Mouse (Mus musculus): ENCODE results near the gene Ttll2.
"Not testable (repeated sequence)": the region's sequence is repeated elsewhere in the genome, so short reads cannot be mapped to it uniquely, and the experiment has no call there.

Gene Ttll2

DNA sequence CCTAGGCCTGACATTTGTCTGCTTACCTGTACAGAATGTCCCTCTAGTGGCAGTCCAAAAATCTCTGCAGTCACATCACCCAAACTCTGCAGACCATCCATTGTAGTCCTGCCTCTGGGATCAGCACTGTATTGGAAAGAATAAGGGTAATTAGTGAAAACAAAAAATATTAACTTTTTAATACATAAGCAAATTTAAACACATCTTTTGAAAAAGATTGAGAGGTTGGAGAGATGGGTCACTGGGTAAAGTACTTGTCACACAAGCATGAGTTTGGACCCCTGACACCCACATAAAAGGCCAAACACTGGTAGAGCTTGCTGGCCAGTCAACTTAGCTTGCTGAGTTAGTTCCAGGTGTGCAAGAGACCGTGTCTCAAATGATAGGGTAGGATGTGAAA is at the start of gene Ttll2:
Ttll2 (minus strand) TSS at position 101 of the 400 bp plus-strand sequence.
- DNase-seq (ENCODE audit: low read depth), result not testable (repeated sequence)

DNA sequence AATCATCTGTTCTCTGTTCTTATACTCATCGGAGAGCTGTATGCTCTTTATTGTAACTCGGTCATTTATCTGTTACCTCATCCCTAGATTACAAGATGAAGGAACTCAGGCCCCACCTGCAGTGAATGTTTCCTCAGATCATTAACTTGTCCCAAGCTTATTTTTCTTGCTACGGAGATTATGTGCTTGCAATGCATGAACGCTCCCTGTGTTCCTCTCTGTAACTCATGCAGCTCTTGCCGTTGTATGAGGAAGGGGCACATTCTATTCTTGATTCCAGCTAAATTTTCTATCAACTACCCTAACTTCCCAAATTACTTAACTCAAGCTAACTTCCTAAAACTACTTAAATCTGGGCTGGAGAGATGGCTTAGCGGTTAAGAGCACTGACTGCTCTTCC is 47.3 kb upstream of the Ttll2 start:
- not testable (repeated sequence) for DNase-seq (ENCODE audit: low read depth)

DNA sequence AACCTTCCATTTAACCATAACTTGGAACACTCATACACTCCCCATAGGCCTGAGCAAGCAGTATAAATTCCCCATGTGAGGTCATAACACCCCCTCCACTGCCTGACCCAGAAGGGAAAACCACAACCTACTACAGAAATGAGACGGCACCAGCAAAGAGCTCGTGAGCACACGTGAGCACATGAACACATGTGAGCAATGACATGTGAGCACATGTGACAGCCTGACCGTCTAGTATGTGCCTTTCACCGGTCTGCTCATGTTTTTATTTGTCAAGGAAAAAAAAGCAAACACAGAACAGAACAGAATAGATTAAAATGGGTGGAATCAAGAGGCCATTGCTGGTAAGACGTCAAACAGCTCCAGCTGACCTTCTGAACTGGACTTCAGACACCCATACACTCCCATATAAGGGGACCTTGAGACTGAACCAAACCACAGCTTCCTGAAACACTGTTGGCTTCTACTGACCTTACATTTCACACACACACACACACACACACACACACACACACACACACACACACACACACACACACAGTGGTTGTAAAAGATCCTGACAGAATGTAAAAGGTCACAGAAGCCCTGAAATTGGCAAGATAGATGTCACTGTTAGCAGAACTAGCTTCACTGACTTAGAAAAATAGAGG is 45.8 kb upstream of the Ttll2 start:
- DNase-seq (ENCODE audit: low read depth), result not testable (repeated sequence)

DNA sequence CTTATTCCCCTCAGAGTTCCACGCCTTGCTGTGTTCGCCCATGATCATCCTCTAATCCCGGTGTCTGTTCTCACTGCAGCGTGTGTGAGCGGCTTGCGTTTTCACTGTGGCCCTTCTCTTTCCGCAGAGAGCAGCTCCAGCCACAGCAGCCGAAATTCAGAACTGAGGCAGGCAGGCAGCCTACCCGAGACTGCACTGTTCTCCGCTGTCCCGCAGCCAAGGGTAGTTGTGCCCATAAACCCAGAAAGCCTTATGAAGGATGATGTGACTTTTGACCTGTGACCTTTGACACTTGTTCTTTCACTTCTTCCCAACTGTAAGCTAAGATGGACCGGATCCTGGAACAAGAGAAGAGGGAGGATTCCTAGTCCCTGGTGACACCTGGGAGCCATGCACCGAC is 44.6 kb upstream of the Ttll2 start:
- not testable (repeated sequence) for DNase-seq (ENCODE audit: low read depth)

DNA sequence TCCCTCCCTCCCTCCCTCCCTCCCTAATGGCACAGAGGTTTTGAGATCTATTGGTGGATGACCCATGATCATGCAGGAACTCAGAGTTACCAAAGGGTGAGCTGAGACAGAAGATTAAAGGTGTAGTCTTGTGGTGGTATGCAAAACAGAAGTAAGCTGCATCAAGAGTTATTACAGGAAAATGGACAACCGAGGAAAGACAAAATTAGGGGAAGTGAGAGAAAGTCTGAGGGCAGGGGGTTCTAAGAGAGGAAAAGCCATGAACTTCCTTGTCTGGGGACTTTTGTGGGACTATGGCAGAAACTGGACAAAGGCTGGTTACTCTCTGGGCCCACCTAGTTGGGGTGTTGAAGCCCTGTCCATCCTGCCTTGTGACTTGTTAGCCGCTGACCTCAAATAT is 43.8 kb upstream of the Ttll2 start:
- not testable (repeated sequence) for DNase-seq (ENCODE audit: low read depth)

DNA sequence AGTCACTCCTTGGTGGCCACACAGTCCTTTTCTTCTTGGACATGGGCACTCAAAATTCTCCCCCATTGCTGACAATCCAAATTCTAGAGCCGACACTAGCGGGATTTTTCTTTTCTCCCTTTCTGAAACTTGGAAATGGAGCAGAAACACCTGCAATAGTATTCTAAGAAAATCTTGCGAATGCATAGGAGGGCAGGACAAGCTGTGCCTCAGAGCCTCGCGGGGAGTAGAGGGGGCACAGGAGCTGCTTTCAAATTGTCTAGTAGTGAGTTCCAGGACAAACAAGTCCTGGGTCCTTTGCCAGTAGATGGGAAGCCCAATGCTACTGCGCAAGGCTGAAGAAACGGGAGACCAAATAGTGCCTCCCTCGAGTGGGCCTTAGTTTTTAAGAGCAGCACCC is 43.2 kb upstream of the Ttll2 start:
- DNase-seq (ENCODE audit: low read depth), result not testable (repeated sequence)

DNA sequence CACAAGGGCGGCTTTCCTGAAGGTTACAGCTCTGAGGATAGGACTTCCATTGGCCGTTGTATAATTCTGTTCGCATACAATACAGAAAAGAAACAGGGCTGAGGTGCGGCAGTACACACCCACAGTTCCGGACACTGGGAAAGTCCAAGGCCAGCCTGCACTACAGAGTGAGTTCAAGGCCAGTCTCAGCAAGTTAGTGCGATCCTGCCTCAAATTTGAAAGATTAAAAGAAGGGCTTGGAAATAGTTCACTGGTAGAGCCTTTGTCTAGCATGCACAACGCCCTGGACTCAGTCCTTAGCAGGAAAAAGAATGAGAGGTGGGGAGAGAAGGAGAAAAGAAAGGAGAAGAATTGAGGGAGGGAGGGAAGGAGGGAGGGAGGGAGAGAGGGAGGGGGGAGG is 42.6 kb upstream of the Ttll2 start:
- DNase-seq (ENCODE audit: low read depth), result not testable (repeated sequence)

DNA sequence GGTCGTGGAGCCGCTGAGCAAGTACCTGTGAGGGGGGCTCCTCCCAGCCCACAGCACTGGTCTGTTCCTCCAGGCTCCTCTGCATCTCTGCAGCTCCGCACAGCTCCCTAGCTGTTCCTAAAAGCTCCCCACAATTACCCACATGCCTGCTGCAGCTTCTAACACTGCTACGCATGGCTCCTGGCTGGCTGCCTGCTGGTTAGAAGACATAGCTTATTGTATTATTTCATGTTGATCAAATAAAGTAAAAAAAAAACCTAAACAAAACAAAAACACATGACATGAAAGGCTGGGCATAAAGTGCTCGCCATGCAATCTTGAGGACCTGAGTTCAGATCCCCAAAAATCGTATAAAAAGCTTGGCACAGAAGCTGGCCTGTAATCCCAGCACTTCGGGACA is 37.4 kb upstream of the Ttll2 start:
- DNase-seq (ENCODE audit: low read depth), result not testable (repeated sequence)

DNA sequence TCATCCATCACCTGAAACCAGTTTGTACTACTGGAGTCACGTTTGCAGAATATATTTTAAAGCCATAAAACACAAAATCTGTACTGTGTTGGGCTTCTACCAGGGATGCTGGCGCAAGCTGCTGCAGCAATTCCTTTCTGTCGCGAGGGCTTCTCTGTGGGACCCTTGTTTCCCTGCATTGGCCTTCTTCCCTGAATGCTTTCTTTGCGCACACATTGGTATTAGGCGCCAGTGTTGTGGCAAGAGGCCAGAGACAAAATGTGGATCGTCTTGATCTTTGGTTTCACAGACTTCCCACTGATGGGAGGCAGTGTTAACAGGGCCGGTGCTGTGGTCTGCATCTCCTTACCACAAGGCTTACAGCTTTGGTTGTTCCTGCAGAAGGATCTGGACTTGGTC is 36.5 kb upstream of the Ttll2 start:
- DNase-seq (ENCODE audit: low read depth), result not testable (repeated sequence)

DNA sequence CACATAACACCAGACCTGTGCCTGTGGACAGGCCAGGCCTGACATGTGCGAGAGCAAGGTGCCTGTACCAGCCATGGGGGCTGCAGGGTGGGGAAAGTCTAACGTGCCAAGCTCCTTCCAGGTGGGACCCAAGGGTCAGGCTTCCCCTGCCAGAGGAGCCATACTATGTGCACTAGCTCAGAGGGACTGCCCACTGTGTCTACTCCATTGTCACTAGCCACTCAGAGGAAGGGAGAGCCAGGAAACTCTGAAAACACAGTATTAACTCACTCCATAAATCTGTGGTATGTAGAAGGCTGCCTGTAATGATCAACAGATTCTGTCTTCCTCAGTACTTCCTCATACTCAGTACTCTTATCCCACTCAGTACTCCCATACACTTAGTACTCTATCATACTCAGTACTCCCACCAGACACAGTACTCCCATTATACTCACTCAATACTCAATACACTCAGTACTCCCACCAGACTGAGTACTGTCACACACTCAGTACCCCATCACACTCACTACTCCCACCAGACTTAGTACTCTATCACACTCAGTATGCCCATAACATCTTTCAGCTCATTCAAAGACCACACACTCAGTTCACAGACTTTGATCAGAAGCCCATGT is 36.0 kb upstream of the Ttll2 start:
- DNase-seq (ENCODE audit: low read depth), result not testable (repeated sequence)

DNA sequence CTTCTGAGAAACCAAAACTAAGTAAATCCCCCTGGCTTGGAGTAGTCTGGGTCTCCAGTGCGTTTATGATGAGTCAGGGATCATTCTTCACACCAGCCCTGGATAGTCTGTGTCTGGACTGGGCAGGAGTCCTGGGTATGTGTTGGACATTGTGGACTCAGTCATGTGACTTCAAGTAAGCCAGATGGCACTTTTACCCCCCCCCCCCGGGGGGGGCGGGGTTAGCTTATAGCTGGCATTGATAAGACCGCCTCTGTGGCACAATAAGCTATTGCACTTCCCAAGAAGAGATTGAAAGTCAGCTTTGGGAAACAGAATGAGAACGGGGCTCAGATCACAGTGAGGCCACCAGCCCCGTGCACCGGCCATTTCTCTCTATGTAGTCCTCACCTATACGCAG is 33.5 kb upstream of the Ttll2 start:
- not testable (repeated sequence) for DNase-seq (ENCODE audit: low read depth)

DNA sequence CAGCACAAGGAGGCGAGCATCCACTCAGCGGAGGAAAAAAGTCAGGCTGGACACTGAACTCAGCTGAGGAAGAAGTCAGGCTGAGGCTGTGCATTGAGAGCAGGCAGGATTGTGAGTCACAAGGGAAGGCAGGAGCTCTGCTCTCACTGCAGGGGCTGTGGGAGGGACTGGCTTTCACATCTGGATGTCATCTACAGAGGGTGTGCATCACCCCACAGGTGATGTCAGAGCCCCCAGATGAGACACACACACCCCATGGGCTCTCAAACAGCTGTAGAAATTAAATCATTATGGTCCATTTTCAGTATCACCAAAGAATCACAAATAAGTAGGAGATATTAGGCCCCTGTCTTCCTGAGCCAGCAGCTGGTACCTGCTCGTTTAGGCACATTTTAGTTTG is 32.9 kb upstream of the Ttll2 start, which contains the start of gene Unc93a2:
Unc93a2 (minus strand) TSS at position 101 of the 400 bp plus-strand sequence.
- not testable (repeated sequence) for DNase-seq (ENCODE audit: low read depth)

DNA sequence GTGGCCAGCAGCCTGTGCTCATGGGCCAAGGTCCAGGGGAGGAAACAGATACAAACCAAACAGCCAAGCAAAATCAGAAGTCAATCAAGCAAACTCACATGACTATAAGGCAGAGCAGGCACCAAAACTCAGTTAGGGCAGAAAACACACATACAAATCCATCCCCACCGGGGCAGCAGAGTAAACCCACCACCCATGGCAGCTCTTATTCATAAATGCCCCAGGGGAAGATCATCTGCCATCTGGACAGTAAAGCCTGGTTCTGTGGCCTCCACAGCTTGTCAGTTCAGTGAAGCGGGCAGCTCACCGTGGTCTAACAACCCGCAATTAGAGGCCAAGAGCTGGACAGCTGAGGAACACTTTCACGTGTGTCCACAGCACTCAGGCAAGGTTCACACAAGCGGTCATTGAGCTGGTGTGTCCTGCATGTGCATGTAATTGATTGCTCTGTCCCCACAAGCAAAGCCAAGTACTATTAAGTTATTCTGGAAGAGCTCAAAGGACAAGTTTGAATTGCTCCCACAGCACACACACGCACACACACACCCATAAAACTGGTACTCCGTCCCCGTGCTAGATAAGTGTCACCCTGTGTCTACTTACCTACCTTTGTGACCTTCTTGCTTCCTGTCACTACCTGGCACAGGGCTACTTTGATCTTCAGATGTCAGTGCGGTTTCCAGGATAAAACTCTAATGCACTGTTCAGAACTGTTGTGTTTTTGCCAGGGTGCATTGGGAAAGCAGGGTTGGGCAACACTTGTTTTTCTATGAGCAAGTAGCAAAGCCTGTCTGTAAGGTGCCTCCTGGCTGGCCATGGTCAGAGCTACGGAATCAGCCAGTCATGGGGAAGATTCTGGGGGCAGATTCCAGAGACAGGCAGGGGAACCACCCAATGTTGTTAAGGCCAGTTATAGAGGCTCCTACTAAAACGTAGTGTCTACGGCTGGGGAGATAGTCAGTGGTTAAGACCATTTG is 31.0 kb upstream of the Ttll2 start:
- DNase-seq (ENCODE audit: low read depth), result not testable (repeated sequence)

DNA sequence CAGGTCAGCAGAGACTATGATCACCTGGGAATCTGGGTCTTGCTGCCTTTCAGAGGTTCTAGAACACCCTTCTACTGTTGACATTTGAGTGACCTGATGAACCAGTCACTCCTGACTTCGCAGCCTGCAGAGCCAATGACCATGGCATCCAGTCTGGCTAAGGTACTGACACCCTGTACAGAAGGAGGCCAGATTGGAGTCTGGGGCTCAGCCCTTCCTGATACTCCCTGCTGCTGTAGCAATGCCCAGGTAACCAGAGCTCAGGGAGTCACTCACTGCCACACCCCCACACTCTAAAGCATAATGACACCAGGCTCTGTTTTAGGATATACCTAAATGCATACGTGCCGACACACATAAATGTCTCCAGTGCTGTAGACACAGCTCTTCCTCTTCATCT is 30.2 kb upstream of the Ttll2 start:
- not testable (repeated sequence) for DNase-seq (ENCODE audit: low read depth)

DNA sequence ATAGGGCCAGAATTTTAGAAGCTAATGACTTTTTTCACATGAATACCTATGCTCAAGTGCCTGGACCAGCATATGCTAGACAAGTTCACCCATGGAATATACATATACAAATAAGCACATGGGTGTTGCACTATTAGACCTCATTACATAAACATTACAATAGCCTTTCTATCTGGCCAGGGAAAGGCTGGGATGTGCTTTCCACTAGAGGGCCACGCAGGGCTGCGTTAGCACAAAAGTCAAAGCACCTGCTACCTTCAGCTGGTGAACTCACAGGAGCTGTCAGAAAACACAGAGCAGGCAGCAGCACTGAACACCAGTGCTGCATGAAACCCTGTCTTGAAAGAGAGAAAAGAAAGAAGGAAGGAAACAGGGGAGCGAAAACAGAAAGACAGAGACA is 25.4 kb upstream of the Ttll2 start:
- not testable (repeated sequence) for DNase-seq (ENCODE audit: low read depth)

DNA sequence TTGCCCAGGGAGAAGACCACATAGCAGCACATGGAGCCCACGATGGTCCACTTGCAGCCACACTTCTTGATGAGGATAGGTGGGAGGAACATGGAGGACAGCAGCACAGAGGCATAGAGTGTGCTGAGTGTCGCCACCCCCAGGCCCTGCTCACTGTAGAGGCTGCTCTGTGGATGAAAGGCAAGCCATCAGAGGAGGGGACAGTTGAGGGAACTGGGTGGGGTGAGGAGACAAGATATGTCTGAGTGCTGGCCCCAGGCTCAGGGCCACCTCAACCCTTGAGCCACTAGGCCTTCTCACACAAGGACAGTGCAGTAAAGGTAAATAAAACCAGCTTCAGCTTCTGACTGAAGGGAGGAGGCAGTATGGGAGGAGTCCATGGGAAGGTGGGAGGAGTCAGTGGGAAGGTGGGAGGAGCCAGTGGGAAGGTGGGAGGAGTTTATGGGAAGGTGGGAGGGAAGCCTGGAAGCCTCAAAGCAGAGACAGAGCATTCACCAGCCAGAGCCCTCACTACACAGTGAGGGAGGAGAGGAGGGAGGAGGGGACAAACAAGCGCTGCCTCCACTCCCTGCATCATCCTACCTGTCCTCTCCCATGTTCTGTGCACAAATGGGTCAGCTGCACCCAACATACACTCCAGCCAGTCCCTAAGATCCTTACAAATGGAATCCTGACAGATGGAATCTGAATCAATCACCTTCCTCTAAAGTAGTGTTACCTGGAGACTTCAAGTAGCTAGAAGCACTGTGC is 24.6 kb upstream of the Ttll2 start:
- not testable (repeated sequence) for DNase-seq (ENCODE audit: low read depth)

DNA sequence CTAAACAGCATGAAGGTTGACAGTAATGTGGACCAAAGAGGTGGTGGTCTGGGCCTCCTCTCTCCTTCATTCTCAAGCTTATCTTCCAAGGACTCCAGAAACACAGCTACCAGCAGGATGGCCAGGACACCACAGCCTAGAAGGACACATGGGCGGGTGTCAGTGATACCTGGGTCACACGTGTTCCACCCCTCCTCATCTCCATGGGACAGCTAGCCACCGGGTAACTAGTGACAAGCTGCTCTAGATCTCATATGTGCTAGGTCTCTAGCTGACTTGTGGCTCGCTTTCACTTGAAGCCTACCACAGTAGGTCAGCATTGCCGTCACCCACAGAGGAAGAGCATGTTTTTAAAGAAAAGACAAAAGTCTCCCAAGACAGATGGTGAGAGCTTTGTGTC is 19.4 kb upstream of the Ttll2 start, which contains the start of gene Gm49630:
Gm49630 (minus strand) TSS at position 101 of the 400 bp plus-strand sequence.
- not testable (repeated sequence) for DNase-seq (ENCODE audit: low read depth)

DNA sequence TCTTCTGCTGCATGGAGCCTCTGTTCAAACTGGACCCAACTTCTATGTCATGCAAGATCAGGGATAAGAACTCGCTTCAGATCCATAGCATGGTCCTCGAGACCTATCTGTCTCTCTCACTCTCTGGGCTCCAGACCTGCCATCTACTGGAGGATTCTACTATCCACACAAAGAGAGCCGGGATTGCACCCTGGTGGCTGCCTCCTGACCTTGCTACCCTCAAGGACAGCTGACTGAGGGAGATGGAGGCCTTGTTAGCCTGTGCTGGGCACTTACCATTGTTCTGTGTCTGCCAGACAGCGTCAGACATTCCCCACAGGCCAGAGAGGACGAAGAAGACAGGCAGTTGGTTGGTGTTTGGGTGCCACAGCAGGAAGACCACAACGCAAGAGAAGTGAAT is 16.9 kb upstream of the Ttll2 start:
- not testable (repeated sequence) for DNase-seq (ENCODE audit: low read depth)

DNA sequence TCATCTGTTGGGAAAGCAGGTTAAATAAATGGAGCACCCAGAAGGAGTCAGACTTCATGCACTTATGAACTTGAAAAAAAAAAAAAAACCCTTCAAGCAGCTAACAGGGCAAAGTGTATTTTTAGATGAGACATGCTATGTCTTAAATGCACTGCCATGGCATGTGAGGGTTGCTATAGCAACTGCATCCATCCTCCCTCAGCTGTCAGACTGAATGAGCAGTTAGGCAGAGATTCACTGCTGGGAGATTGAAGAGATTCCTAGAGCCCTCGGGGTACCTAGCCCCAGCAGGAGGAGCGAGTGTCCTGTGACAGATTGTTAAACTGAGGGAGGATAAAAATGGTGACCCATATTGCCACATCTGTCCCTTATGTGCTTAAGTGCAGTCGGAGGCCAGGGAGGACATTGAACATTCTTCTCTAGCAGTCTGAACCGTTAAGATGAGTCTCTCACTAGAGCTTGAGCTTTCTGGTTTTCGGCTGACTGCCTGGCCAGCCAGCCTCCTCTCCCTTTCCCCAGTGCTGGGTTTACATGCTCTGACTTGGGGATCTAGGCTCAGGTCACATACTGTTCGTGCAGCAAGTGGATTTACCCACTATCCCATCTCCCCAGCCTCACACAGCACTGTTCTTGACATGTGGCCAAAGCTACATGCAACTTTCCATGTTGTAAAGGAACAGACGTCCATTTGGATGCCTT is 14.3 kb upstream of the Ttll2 start:
- not testable (repeated sequence) for DNase-seq (ENCODE audit: low read depth)

DNA sequence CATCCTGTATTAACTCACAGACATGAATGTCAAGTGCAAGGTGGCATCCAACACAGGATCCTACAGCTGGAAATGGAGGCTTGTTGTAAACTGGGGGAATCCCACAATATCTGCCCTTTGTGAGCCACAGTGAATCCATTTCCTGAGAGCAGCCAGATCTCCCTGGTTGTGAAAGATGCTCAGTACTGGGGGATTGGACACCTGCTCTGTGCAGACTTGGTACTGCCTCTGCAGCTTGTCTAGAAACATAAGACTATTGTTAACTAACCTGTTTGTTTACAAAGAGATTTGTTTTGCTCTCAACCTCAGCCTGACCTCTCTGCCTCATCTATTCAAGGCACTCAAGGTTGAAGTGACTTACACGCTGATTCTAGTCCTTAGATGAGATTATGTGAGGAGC is 13.8 kb upstream of the Ttll2 start:
- DNase-seq (ENCODE audit: low read depth), result not testable (repeated sequence)

DNA sequence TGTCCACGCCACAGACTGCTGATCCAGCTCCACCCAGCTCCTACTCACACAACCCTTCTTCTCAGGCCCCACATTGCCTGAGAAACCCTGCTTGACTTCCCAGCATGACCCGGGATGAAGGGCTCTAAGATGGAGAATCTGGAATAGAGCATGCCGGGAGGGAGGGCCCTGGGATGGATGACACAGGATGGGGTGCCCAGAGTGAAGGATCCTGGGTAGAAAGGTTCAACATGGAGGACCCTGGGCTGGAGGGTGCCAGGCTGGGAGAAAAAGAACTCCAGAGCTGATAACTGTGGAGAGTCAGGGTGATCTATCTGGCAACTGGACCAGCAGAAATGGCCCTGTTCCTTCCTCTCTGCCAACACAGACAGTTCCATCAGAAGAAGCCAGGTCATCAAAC is 13.1 kb upstream of the Ttll2 start:
- not testable (repeated sequence) for DNase-seq (ENCODE audit: low read depth)

Data from c-Kit-positive CD71-positive TER-119-negative erythroid progenitor cells, embryonic 14.5 days (primary cell).